Mouse (Mus musculus) B cell, adult (primary cell): ENCODE measurements around the gene Rnf212b. TPM values are rescaled to one million over a fixed set of nuclear protein-coding genes. Genes with fewer than 3 reads are reported as not detected.

ENCODE experiments used
- total RNA-seq: library from RNA; stranded (reverse); gene quantifications from 4 replicates; pipeline ENCODE4 v1.2.4, GENCODE M21; 2023; ENCODE audit not compliant: inconsistent age

Rnf212b gene
- total RNA-seq, result not detected in 4 replicates

GRCm38 (mm10) chr14:54813991-54814390 is at the start of gene Rnf212b:
Gene Rnf212b (plus strand): TSS chr14:54814141.

GRCm38 (mm10) chr14:54781610-54782365 is 32.2 kb upstream of the Rnf212b start, which contains the start of gene Slc7a8:
Gene Slc7a8 (minus strand): TSS chr14:54781946.

GRCm38 (mm10) chr14:54870861-54871260 is 56.9 kb downstream of the Rnf212b start, which contains the start of gene Homez:
Gene Homez (minus strand): TSS chr14:54870961.

GRCm38 (mm10) chr14:54877048-54877715 is 63.2 kb downstream of the Rnf212b start, which contains the start of gene Ppp1r3e:
Gene Ppp1r3e (minus strand): TSS chr14:54877550.

GRCm38 (mm10) chr14:54883154-54884021 is 69.4 kb downstream of the Rnf212b start, which contains the start of the genes Bcl2l2 and Gm20521:
Gene Bcl2l2 (plus strand): TSS chr14:54883377.
Gene Gm20521 (plus strand): TSS chr14:54883441.

GRCm38 (mm10) chr14:54892200-54892599 is 78.3 kb downstream of the Rnf212b start, which contains the start of gene Pabpn1:
Gene Pabpn1 (plus strand): TSS chr14:54892500.

Other genes with a start within 250 kb of the Rnf212b start
- 0.18 to 0.32 TPM in 2 of 4 replicates, not detected in the others for gene Ajuba, start 236.6 kb upstream of the Rnf212b start, total RNA-seq
- 5.1 to 9.3 TPM (median 6.8 TPM) in 4 replicates for gene 4931414P19Rik, start 208.1 kb upstream of the Rnf212b start, total RNA-seq
- gene Psmb5, start 196.1 kb upstream of the Rnf212b start, total RNA-seq, result 55.7 to 68.6 TPM (median 59.9 TPM) in 4 replicates
- not detected in 4 replicates for gene Psmb11, start 192.7 kb upstream of the Rnf212b start, total RNA-seq
- not detected in 4 replicates for gene Gm17606, start 173.2 kb upstream of the Rnf212b start, total RNA-seq
- gene Cdh24, start 172.8 kb upstream of the Rnf212b start, total RNA-seq, result 3.8 to 6.9 TPM (median 4.5 TPM) in 4 replicates
- 25.3 to 32.9 TPM (median 30.5 TPM) in 4 replicates for gene 1700123O20Rik, start 127.9 kb upstream of the Rnf212b start, total RNA-seq
- gene Acin1, start 127.2 kb upstream of the Rnf212b start, total RNA-seq, result 488 to 550 TPM (median 542 TPM) in 4 replicates
- gene Gm29776, start 115.3 kb upstream of the Rnf212b start, total RNA-seq, result not detected in 4 replicates
- gene Cebpe, start 102.0 kb upstream of the Rnf212b start, total RNA-seq, result not detected in 4 replicates
- gene Slc7a8, start 32.2 kb upstream of the Rnf212b start, total RNA-seq, result 0.27 to 0.51 TPM (median 0.37 TPM) in 4 replicates
- gene Homez, start 56.8 kb downstream of the Rnf212b start, total RNA-seq, result 4.9 to 10.9 TPM (median 7.9 TPM) in 4 replicates
- gene Ppp1r3e, start 63.4 kb downstream of the Rnf212b start, total RNA-seq, result 2.1 to 3.8 TPM (median 2.4 TPM) in 4 replicates
- 7.1 to 13.1 TPM (median 10.6 TPM) in 4 replicates for gene Bcl2l2, start 69.2 kb downstream of the Rnf212b start, total RNA-seq
- gene Gm20521, start 69.3 kb downstream of the Rnf212b start, total RNA-seq, result 1.8 to 3.4 TPM (median 3.3 TPM) in 3 of 4 replicates, not detected in the other
- 262 to 290 TPM (median 280 TPM) in 4 replicates for gene Pabpn1, start 78.4 kb downstream of the Rnf212b start, total RNA-seq
- gene Slc22a17, start 99.0 kb downstream of the Rnf212b start, total RNA-seq, result 2.4 to 3.5 TPM (median 2.8 TPM) in 4 replicates
- gene Efs, start 112.0 kb downstream of the Rnf212b start, total RNA-seq, result not detected in 4 replicates
- gene Il25, start 118.6 kb downstream of the Rnf212b start, total RNA-seq, result not detected in 4 replicates
- not detected in 4 replicates for gene Cmtm5, start 122.1 kb downstream of the Rnf212b start, total RNA-seq
- gene Myh6, start 152.8 kb downstream of the Rnf212b start, total RNA-seq, result not detected in 4 replicates
- not detected in 4 replicates for gene Gm17428, start 162.8 kb downstream of the Rnf212b start, total RNA-seq
- not detected in 4 replicates for gene Myh7, start 180.5 kb downstream of the Rnf212b start, total RNA-seq
- gene Ngdn, start 201.3 kb downstream of the Rnf212b start, total RNA-seq, result 69.4 to 83.2 TPM (median 75.4 TPM) in 4 replicates